Mouse (Mus musculus) urinary bladder, adult 2 months (tissue): ENCODE results near the gene Slc4a2. TPM values are rescaled to one million over a fixed set of nuclear protein-coding genes. Genes with fewer than 3 reads are reported as not detected.

ENCODE experiments used
- DNase-seq: peaks from one replicate; pipeline ENCODE4 v3.0.0; 2022; ENCODE audit warnings: low spot score
- polyA plus RNA-seq: library from polyadenylated mRNA; depleted of rRNA; stranded (reverse); fragments of >200 nt; gene quantifications from 2 replicates; pipeline ENCODE4 v1.2.3, GENCODE M21; 2012; rRNA removed

The Slc4a2 gene
- polyA plus RNA-seq, 1 experiment, result 61.6 TPM

DNA sequence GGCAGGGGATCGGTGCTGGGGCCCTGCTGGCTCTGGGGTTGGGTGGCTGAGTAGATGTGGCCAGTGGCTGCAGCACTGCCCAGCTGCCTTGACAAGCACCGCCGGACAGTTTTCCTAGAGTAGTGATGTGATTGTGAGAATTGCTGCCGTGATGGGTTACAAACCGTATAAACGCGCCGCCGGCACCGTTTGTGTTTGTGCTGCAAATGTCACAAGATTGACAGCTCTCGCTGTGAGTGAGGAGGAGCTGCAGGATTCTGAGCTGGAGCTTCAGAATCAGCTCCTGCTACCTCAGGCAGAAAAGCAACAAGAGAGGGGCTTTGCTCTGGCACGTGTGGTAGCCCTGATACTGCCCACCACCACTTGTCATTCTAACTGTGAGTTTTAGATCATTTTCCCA is 43.1 kb downstream of the Slc4a2 start:
- DNase-seq, result no peak

DNA sequence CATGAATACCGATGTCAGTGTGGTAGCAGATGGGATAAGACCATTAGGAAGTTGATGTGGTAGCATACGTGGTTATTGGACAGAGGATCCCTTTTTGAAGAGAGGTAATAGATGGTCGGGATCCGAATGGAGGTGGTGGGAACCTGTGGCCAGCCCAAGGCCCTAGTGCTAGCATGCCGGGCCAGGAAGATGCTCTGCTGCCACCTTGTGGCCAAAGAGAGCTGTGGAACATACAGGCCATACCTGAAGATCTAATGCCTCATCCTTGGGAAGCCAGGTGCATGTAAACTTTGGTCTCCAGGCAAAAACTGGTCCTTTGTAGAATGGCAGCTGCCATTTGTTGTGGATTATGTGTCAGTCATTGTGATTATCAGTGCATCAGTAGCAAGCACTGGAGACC is 47.0 kb downstream of the Slc4a2 start:
- DNase-seq, result no peak

DNA sequence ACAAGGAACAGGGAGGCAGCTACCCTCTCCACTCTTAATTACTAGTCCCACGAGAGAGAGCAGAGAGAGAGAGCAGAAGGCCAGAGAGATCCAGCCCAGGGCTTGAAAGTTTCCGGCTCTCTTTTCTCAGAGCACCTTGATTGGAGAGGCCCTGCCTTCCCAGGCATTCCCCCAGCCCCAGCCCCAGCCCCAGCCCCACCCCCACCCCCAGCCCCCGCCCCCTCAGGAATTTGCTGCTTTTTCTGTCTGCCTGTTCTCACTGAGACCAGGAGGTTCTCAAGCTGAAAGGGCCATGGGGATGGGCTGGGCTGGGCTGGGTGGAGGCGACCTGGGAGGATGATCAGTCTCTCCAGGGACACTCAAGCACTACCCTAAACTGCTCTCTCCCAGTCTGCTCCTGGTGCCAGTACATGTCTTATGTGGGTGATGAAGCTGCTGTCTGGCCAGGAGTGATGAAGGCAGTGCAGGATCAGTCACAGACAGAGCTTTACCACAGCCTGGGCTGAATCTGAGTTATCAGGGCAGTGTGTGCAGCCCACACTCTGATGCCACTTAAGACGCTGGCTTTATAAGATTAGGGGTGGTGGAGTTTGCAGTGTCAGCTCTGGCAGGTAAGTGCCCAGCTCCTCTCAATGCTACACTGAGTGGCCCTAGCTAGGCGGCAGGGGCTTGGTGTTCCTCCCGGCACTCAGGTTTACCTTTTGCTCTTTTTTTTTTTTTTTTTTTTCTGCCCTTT is 49.4 kb downstream of the Slc4a2 start:
- no peak for DNase-seq

DNA sequence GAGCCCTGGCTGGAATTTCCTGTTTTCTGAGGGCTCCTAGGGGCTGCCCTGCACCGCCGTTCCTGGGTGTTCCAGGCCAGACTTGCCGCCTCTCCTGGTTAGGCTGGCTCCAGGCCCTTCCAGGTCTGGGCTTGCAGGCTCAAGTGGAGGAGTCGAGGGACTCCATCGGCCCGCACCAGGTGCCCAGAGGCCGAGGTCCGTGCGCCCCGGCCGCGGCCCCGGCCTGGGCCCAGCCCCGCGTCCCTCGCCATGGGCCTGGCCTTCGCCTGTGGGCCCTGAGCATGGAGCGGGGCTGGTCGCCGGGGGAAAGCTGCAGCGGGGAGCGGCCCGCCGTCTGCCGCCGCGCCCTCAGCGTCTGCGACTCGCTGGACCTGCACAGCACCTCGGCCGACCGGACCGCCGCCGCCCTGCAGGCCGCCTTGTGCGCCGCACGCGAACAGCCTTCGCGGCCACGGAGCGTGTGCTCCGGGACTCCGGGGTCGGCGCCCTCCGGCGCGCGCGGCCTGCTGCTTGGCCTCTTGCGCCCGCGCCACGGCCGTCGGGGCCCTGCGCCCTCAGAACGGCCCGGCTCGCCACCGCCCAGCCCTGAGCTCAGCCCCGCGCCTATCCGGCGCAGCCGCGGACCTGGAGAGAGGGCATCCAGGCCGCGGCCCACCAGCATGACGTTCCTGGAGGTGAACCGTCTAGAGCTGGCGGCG is 50.5 kb downstream of the Slc4a2 start:
- DNase-seq, result peak; percentile 65

DNA sequence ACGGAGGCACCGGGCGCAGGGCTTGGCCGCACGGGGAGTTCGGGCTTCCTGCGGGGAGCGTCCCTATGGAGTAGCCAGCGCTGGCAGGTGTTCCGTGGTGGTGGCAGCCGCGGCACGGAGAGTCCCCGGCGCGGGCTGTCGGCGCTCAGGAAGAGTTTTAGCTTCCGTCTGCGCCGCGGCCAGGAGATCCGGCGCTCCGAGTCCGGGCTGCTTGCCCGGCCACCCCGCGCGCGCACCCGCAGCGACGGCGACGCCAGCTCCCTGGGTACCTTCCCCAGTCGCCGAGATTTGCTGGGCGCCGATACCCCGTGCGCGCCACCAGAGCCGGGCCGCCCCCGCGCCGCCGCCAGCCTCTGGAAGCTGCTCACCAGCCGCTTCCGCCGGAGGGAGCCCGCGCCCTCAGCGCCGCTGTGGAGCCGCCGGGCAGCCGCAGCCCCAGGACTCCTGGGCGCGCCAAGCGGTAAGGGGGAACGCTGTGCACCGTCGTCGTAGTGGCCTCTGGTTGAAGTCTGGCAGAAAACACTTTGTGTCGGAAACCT is 51.2 kb downstream of the Slc4a2 start:
- DNase-seq, result peak; percentile 45

DNA sequence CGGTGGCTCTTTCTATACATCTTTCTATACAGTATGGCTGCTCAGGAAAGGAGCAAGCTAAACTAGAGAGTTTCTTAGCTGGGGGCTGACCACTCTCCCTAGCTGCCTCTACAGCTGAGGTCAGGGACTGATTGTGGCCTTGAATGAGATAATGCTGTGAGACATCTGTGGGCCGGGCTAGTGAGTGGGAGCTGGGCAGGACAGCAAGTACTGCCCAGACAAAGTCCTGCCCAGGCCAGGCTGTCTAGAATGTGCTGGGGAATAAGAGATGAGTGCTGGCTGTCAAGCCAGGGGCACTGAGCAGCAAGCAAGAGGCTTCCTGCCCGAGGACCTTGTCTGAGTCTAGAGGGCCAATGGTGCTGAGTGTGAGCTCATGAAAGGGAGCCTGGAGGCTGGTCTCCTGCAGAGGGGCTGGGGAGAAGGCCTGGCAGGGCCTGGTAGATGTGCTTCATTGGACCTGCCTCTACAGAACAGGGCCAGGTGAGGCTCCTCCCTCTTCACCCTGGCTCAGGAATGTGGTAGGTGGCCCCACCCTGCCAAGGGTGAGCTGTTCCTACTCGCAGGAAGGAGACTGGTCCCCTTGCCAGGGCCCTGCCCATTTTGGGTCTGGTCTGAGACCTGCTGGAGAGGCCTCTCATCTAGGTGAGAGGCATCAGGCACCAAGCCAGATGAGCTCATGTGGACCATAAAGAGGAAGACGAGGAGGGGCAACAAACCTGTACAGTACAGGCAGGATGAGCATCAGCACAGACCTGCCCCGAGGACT is 52.0 kb downstream of the Slc4a2 start:
- peak; percentile 62 for DNase-seq

DNA sequence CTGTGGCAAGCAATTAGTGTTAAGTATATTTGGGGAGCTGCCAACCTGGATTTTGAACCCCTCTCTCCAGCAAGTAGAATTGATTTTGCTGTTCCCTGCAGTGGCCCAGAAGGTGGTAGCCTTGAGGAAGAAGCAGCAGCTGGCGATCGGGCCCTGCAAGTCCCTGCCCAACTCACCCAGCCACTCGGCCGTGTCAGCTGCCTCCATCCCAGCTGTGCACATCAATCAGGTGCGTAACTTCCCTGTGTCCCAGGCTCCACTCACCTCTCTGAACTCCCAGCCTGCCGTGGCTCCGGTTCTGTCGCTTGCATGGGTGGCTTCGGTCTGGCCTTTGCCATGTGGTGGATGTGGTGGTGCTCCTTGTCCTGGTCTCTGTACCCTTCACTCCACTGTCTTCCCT is 54.3 kb downstream of the Slc4a2 start:
- DNase-seq, result no peak

DNA sequence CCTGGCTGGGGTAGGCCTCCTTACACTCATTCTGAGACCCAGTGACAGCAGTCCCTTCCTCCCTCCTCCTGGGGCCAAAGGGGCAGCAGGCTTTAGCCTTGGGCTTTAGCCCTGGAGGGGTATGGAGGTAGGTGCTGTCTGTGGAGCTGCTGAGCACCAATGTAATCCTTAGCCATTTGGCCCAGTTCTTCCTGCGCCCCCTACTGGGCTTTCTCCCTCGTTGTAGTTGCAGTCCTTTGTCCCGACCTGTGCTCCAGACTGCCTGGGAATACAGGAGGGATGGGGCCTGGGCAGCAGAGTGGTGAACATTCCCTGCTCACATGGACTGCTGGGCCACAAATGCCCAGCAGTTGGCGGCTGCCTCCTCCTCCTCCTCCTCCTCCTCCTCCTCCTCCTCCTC is 58.0 kb downstream of the Slc4a2 start:
- DNase-seq, result no peak

DNA sequence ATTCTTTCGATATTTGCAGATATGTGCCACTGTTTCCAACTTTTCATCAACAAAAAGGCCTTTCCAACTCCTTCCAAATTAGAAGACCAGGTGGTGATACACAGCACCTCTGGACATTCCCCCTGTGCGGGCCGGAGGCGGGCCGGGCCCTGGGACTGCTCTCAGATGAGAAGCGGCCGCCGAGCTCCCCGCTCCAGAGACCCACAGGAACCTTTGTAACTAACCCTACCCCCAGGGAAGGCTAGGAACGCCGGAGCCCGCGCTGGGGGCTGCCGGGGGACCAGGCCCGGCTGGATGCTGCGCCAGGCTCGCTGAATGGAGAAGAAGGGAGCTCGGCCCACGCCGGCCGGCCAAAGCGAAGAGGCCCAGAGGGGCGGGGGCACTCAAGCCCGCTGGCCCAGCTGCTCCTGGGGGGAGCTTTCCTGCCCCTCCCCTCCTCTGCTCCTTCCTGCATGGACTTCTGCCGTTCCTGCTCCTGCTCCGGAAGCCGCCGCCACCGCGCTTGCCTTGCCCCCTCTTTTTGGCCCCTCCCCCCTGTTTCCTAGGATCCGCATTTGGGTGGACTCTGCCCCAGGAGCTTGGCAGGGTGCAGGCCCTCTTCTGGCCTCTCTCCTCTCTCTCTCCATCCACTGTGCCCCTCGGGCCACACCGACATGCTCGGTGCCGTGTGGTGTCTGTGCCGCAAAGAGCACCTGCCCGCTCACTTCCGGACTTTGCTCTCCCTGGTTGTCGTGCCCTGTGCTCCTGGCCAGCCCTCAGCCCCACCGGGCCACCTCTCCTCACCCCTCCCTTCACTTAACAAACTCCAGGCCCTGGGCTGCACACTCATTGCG is 58.8 kb downstream of the Slc4a2 start:
- no peak for DNase-seq

DNA sequence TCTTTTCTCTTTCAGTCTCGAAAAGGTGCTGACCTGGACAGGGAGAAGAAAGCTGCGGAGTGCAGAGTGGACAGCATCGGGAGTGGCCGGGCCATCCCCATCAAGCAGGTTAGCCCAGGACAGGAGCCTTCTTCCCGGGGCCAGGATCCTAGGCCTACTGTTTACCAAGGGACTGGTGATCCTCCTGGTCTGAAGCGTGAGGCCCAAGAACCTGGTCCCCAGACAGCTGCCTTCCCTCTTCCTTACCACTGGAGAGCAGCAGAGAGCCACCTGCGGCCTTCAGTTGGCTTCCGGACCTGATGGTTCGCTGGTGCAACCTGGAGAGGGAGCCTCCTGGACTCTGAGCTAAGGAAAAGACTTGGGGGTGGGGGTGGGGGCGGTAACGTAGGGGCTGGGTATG is 59.7 kb downstream of the Slc4a2 start:
- no peak for DNase-seq

DNA sequence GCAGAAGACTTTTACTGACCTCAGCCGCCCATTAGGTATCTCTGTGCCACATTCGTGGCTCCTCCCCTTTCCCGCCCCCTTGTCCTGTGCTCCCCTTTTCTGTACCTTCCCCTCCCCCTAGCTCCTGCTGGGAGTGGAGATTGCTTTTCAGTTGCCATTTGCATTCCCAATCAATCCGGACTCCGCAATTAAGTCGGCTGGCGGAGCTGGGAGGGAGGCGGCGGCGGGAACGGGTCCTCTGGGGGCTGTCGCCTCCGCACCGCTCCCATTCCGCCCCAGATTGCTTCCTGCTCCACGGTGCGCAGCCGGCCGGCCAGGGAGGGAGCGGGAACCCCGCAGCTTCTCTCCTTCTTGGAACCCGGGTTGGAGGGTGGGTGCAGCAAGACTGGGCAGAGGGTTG is 61.3 kb downstream of the Slc4a2 start:
- no peak for DNase-seq

DNA sequence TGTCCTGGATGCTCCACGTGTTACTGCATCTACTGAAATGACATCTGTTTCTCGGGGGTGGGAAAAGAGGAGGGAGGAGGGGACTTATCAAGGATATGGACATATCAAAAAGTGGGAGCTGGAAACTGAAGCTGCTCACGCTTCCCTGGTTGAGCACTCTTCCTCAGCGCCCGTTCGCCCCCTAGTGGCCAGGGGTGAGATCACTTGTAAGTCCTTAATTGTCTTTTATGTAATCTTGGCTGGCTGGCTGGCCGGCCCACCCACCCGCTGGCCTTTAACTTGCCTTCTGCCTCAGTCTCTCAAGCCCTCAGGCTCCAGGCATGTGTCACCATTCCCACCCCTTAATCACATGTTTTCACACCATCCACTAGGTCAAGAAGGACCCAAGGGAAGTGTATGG is 62.5 kb downstream of the Slc4a2 start:
- DNase-seq, result peak; percentile 77

DNA sequence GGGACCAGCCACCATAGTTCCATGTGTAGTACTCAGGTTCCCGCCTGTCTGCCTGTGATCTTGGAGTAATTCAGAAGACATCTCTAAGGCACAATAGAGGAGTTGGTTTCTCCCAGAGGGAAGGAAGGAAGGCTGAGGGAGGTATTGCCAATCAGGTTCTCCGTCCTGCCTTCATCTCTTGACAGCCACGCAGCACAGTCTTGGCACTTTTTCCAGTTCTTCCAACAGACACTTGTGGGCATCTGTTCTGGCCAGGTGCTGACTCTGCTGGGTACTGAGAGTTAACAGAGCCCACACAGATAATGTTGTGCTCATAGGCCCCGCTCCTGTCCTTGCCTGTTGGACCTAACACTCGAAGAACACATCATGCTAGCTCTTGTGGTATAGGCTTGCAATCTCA is 63.1 kb downstream of the Slc4a2 start:
- no peak for DNase-seq

DNA sequence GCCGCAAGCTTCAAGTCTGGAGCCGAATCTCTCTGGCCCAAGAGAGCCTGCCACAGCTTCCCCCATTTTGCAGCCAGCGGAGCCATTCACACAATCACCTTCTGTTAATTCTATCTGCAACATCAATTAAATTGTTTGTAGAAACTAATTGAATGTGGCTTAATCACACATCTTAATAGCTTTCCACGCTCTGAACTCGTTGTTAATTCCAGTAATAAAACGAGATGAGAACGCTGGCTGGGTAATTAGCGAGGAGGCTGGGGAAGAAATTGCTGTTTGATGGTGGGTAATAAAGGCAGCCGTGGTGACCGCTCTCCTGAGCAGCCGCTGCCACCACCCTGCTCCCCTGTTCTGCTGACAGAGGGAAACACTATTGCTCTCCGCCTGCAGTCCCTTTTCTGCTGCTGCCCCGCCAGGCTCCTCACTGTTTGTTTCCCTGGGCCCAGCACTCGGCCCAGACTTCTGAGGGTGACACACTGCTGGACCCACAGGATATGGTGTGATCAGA is 66.8 kb downstream of the Slc4a2 start:
- DNase-seq, result no peak

Other genes starting within 250 kb of the Slc4a2 start
- 56.0 and 70.5 TPM in 2 replicates for gene Kcnh2, start 72.2 kb upstream of the Slc4a2 start, polyA plus RNA-seq
- 7.3 and 8.3 TPM in 2 replicates for gene Nos3, start 59.0 kb upstream of the Slc4a2 start, polyA plus RNA-seq
- gene Atg9b, start 31.7 kb upstream of the Slc4a2 start, polyA plus RNA-seq, result 3.1 and 5.1 TPM in 2 replicates
- gene Abcb8, start 30.2 kb upstream of the Slc4a2 start, polyA plus RNA-seq, result 24.8 and 28.8 TPM in 2 replicates
- 0.29 and 0.50 TPM in 2 replicates for gene Asic3, start 10.4 kb upstream of the Slc4a2 start, polyA plus RNA-seq
- 61.4 and 77.8 TPM in 2 replicates for gene Cdk5, start 307 bp upstream of the Slc4a2 start, polyA plus RNA-seq
- 134 and 154 TPM in 2 replicates for gene Fastk, start 21.4 kb downstream of the Slc4a2 start, polyA plus RNA-seq
- gene Tmub1, start 24.0 kb downstream of the Slc4a2 start, polyA plus RNA-seq, result 24.5 TPM in 2 replicates
- 55.8 and 73.8 TPM in 2 replicates for gene Agap3, start 28.3 kb downstream of the Slc4a2 start, polyA plus RNA-seq
- 0.01 and 0.07 TPM in 2 replicates for gene Gbx1, start 103.4 kb downstream of the Slc4a2 start, polyA plus RNA-seq
- 0.45 and 0.72 TPM in 2 replicates for gene Asb10, start 117.1 kb downstream of the Slc4a2 start, polyA plus RNA-seq
- not detected in 2 replicates for gene 4931409K22Rik, start 133.0 kb downstream of the Slc4a2 start, polyA plus RNA-seq
- 44.5 and 50.0 TPM in 2 replicates for gene Abcf2, start 153.6 kb downstream of the Slc4a2 start, polyA plus RNA-seq
- gene Chpf2, start 162.9 kb downstream of the Slc4a2 start, polyA plus RNA-seq, result 30.2 and 34.5 TPM in 2 replicates
- gene Smarcd3, start 200.6 kb downstream of the Slc4a2 start, polyA plus RNA-seq, result 80.3 and 83.2 TPM in 2 replicates